Mouse (Mus musculus): ENCODE data around the gene Pdk3. TPM values are rescaled to one million over a fixed set of nuclear protein-coding genes. Genes with fewer than 3 reads are reported as not detected.

The Pdk3 gene
- total and polyA plus RNA-seq, 3 experiments = 34.4 to 58.4 TPM; not detected in 1

DNA sequence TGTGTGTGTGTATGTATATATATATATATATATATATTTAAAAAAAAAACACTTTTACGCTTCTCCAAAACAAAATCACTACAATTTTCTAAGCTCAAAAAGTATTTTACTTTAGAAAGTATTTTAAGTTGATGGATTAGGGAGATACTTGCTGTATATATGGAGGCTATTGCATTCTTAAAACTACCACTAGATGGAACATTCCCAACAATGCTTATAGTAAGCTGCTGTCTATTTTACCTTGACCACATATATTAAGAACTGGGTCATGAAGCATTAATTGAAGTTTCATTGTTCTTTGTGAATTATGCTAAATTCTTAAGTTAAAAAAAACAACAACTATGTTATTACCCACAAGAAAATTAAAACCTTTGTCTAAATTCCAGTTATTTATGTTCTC, 24.0 kb downstream of the Pdk3 start:
- no peaks in the 10 kb centered on the region for H3K36me3 ChIP-seq (ENCODE audit: control insufficient read depth in 1 of 2, insufficient read depth in 2 of 2, low read length in 2 of 2)

DNA sequence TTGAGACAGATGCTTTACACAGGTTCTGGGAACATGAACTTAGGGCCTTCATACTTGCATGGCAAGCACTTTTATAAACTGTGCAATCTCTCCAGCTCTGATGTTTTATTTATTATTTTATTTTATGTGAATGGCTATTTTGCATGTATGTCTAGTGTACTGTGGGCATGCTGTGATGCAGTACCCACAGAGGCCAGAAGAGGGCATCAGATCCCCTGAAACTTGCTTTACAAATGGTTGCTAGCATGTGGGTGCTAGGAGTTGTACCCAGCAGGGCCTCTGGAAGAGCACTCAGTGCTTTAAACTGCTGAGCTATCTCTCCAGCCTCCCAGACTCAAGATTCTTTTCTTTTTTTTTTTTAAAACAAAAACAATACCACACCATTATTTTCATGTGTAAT, 38.8 kb downstream of the Pdk3 start:
- Histone ChIP-seq H3K36me3 (ENCODE audit: control insufficient read depth in 1 of 2, insufficient read depth in 2 of 2, low read length in 2 of 2) (peaks cover 3 to 10% of the 10 kb centered on the region in 2 experiments; a peak in 3 of 4 replicates), H3K9me3 (replicated peaks; ENCODE audit: insufficient read depth, low read length) (no peaks in the 10 kb centered on the region), H3K27ac (ENCODE audit: control insufficient read depth, low read depth, low read length) (no peak overlapping the region), H3K4me1 (ENCODE audit: control insufficient read depth in 1 of 2, insufficient read depth in 2 of 2, low read length in 2 of 2) (peaks cover 3% of the 10 kb centered on the region in 2 experiments; a peak in 3 of 4 replicates), H3K4me3 (ENCODE audit: control insufficient read depth in 1 of 2, insufficient read depth in 1 of 2, low read depth in 2 of 2, low read length in 2 of 2) (no peak overlapping the region), H3K27me3 (ENCODE audit: control insufficient read depth in 1 of 2, insufficient read depth in 2 of 2, low read length in 2 of 2) (no peaks in the 10 kb centered on the region), H3K9ac (ENCODE audit: control insufficient read depth, low read depth, low read length, poor library complexity, severe bottlenecking) (no peak overlapping the region), H3K79me2 (ENCODE audit: control insufficient read depth, insufficient read depth, low read length, poor library complexity) (no peaks in the 10 kb centered on the region)
- DNase-seq (ENCODE audit: low read depth, low spot score) = peak; percentile 68
- TF ChIP-seq CTCF (IDR thresholded peaks at IDR 0.05 in 2 of 3, conservative IDR thresholded peaks at IDR 0.05 in 1 of 3; ENCODE audit: control insufficient read depth in 1 of 3, insufficient read depth in 1 of 3, low read depth in 2 of 3, low read length in 3 of 3, poor library complexity in 1 of 3, severe bottlenecking in 1 of 3) (peak; percentile 46 to 69 (median 64)), MAFK (IDR thresholded peaks at IDR 0.05; ENCODE audit: borderline replicate concordance, low read depth, low read length) (no peak), POLR2AphosphoS2 (IDR thresholded peaks at IDR 0.05; ENCODE audit: low read length) (no peak), MYC (IDR thresholded peaks at IDR 0.05; ENCODE audit: low read depth, low read length) (peak; percentile 22; the same call in 1 of the 2 replicates), POLR2A (IDR thresholded peaks at IDR 0.05; ENCODE audit: control insufficient read depth in 1 of 2, insufficient read depth in 1 of 2, low read depth in 1 of 2, low read length in 2 of 2, poor library complexity in 1 of 2) (no peak), SMC3 (IDR thresholded peaks at IDR 0.05; ENCODE audit: low read depth, low read length) (peak; percentile 75), POLR2AphosphoS5 (IDR thresholded peaks at IDR 0.05; ENCODE audit: borderline replicate concordance, low read depth, low read length) (no peak), JUND (IDR thresholded peaks at IDR 0.05; ENCODE audit: low read depth, low read length) (no peak), RAD21 (IDR thresholded peaks at IDR 0.05; ENCODE audit: low read depth, low read length) (peak; percentile 54), ZC3H11A (IDR thresholded peaks at IDR 0.05; ENCODE audit: low read depth, low read length) (peak; percentile 36)

More for the DNA sequence above, 24.0 kb downstream of the Pdk3 start:
- H3K4me3 ChIP-seq (ENCODE audit: control insufficient read depth in 1 of 2, insufficient read depth in 1 of 2, low read depth in 2 of 2, low read length in 2 of 2) = no peak overlapping the region
- H3K27ac ChIP-seq (ENCODE audit: control insufficient read depth, low read depth, low read length) = no peak overlapping the region
- no peak overlapping the region for H3K9ac ChIP-seq (ENCODE audit: control insufficient read depth, low read depth, low read length, poor library complexity, severe bottlenecking)
- no peaks in the 10 kb centered on the region for H3K9me3 ChIP-seq (replicated peaks; ENCODE audit: insufficient read depth, low read length)
- no peaks in the 10 kb centered on the region for H3K4me1 ChIP-seq (ENCODE audit: control insufficient read depth in 1 of 2, insufficient read depth in 2 of 2, low read length in 2 of 2)
- no peak for DNase-seq (ENCODE audit: low read depth, low spot score)
- TF ChIP-seq CHD2 (IDR thresholded peaks at IDR 0.05; ENCODE audit: low read length) (no peak), GATA1 (IDR thresholded peaks at IDR 0.05; ENCODE audit: low read depth, low read length) (no peak), SMC3 (IDR thresholded peaks at IDR 0.05; ENCODE audit: low read depth, low read length) (peak; percentile 51), JUND (IDR thresholded peaks at IDR 0.05; ENCODE audit: low read depth, low read length) (no peak), E2F4 (IDR thresholded peaks at IDR 0.05; ENCODE audit: borderline replicate concordance, low read depth, low read length) (no peak), ZNF384 (IDR thresholded peaks at IDR 0.05; ENCODE audit: low read depth, low read length) (no peak), HCFC1 (IDR thresholded peaks at IDR 0.05; ENCODE audit: low read depth, low read length) (no peak), MAFK (IDR thresholded peaks at IDR 0.05; ENCODE audit: borderline replicate concordance, low read depth, low read length) (no peak), MAZ (IDR thresholded peaks at IDR 0.05; ENCODE audit: low read depth, low read length) (no peak), GABPA (IDR thresholded peaks at IDR 0.05; ENCODE audit: low read depth, low read length) (no peak), ZC3H11A (IDR thresholded peaks at IDR 0.05; ENCODE audit: low read depth, low read length) (no peak), MXI1 (IDR thresholded peaks at IDR 0.05; ENCODE audit: low read depth, low read length) (no peak), NRF1 (IDR thresholded peaks at IDR 0.05; ENCODE audit: insufficient read depth, low read depth, low read length, poor library complexity, severe bottlenecking) (no peak), KAT2A (conservative IDR thresholded peaks at IDR 0.05; ENCODE audit: low read depth, low read length) (no peak), CTCF (IDR thresholded peaks at IDR 0.05 in 2 of 3, conservative IDR thresholded peaks at IDR 0.05 in 1 of 3; ENCODE audit: control insufficient read depth in 1 of 3, insufficient read depth in 1 of 3, low read depth in 2 of 3, low read length in 3 of 3, poor library complexity in 1 of 3, severe bottlenecking in 1 of 3) (peak in 1 of 3 experiments; percentile 39; a peak in 2 of 6 replicates), RAD21 (IDR thresholded peaks at IDR 0.05; ENCODE audit: low read depth, low read length) (peak; percentile 16), ETS1 (IDR thresholded peaks at IDR 0.05; ENCODE audit: low read depth, low read length) (no peak)
- H3K27me3 ChIP-seq (ENCODE audit: control insufficient read depth in 1 of 2, insufficient read depth in 2 of 2, low read length in 2 of 2) = no peaks in the 10 kb centered on the region
- no peaks in the 10 kb centered on the region for H3K79me2 ChIP-seq (ENCODE audit: control insufficient read depth, insufficient read depth, low read length, poor library complexity)

Data from MEL (cell line).